Mouse (Mus musculus) T-helper 2 cell (primary cell): ENCODE results near the gene Flywch1.
"Not testable (repeated sequence)": the region's sequence is repeated elsewhere in the genome, so short reads cannot be mapped to it uniquely, and the experiment has no call there.

ENCODE experiments used
- in situ Hi-C: fragments of 300-600 bp; cut with MboI, MseI; formaldehyde crosslinking; loops from one replicate; pipeline ENCODE4 v1.15.1; 2025; ENCODE audit warnings: high pct_unique_total_duplicates

The Flywch1 gene

GRCm38 (mm10) chr17:23783352-23783751 is 11.9 kb upstream of the Flywch1 start:
- in situ Hi-C loops, result no loop called here

GRCm38 (mm10) chr17:23778447-23778846 is 7.0 kb upstream of the Flywch1 start:
- in situ Hi-C loops, result loop anchor here (5.0 kb wide), 1 partner anchor 74 kb away; no protein-coding TSS in a partner anchor

- in situ Hi-C loops, result loop anchor here (5.0 kb wide), 1 partner anchor 75 kb away; no protein-coding TSS in a partner anchor
Observed at GRCm38 (mm10) chr17:23777141-23777540, 5.7 kb upstream of the Flywch1 start.

- in situ Hi-C loops, result loop anchor here (5.0 kb wide), 1 partner anchor 76 kb away; no protein-coding TSS in a partner anchor
Observed at GRCm38 (mm10) chr17:23776216-23776615, 4.8 kb upstream of the Flywch1 start.

- in situ Hi-C loops, result no loop called here
Observed at GRCm38 (mm10) chr17:23774090-23774489, 2.7 kb upstream of the Flywch1 start.

- in situ Hi-C loops, result no loop called here
Observed at GRCm38 (mm10) chr17:23773676-23774075, 2.3 kb upstream of the Flywch1 start.

- in situ Hi-C loops, result not testable (repeated sequence)
Observed at GRCm38 (mm10) chr17:23772219-23772556, 786 bp upstream of the Flywch1 start.

- in situ Hi-C loops, result no loop called here
Observed at GRCm38 (mm10) chr17:23770896-23771283, 512 bp downstream of the Flywch1 start.

- in situ Hi-C loops, result no loop called here
Observed at GRCm38 (mm10) chr17:23770493-23770892, 909 bp downstream of the Flywch1 start.

GRCm38 (mm10) chr17:23762976-23763375 is 8.4 kb downstream of the Flywch1 start:
- in situ Hi-C loops, result no loop called here

- in situ Hi-C loops, result no loop called here
Observed at GRCm38 (mm10) chr17:23761155-23761554, 10.2 kb downstream of the Flywch1 start.

- in situ Hi-C loops, result no loop called here
Observed at GRCm38 (mm10) chr17:23760231-23760630, 11.2 kb downstream of the Flywch1 start.

GRCm38 (mm10) chr17:23758801-23759200 is 12.6 kb downstream of the Flywch1 start:
- in situ Hi-C loops, result no loop called here

- in situ Hi-C loops, result no loop called here
Observed at GRCm38 (mm10) chr17:23757581-23757980, 13.8 kb downstream of the Flywch1 start.

- in situ Hi-C loops, result no loop called here
Observed at GRCm38 (mm10) chr17:23755689-23756088, 15.7 kb downstream of the Flywch1 start.

- in situ Hi-C loops, result no loop called here
Observed at GRCm38 (mm10) chr17:23749400-23750191, 21.8 kb downstream of the Flywch1 start.

GRCm38 (mm10) chr17:23748631-23749391 is 22.6 kb downstream of the Flywch1 start:
- in situ Hi-C loops, result no loop called here

- in situ Hi-C loops, result no loop called here
Observed at GRCm38 (mm10) chr17:23748026-23748425, 23.4 kb downstream of the Flywch1 start.

GRCm38 (mm10) chr17:23747471-23747870 is 23.9 kb downstream of the Flywch1 start:
- in situ Hi-C loops, result no loop called here

GRCm38 (mm10) chr17:23746767-23747166 is 24.6 kb downstream of the Flywch1 start:
- in situ Hi-C loops, result no loop called here

GRCm38 (mm10) chr17:23746311-23746710 is 25.1 kb downstream of the Flywch1 start:
- in situ Hi-C loops, result no loop called here

- in situ Hi-C loops, result no loop called here
Observed at GRCm38 (mm10) chr17:23745301-23746251, 25.8 kb downstream of the Flywch1 start, which contains the start of gene Kremen2. Kremen2 (minus strand) TSS chr17:23745833.
